In genomic region chr17:28209457-28210110, GRCm38 (mm10) we compare ENCODE assay signal across 13 mouse cellular contexts. TPM values are rescaled to one million over a fixed set of nuclear protein-coding genes. Genes with fewer than 3 reads are reported as not detected.
DNase-seq lines count a peak whose midpoint lies in the region; ATAC-seq and TF ChIP-seq lines count a peak whose summit lies in the region.
"Had no signal": no experiment of that assay in that cellular context is flagged by ENCODE, and none has a peak within 500 bp of the region (broad histone marks: within the 10 kb centered on the region; RNA-seq: fewer than 3 reads in every experiment).

No protein-coding gene starts in this region.

- TF ChIP-seq CTCF in kidney, postnatal 0 days (IDR thresholded peaks at IDR 0.05; ENCODE audit: low read depth): no peak

- 71% methylated on average over 4 of the region's 4 CpGs for WGBS in kidney, postnatal 0 days
- 22% methylated on average over 4 of the region's 4 CpGs for WGBS in liver, embryonic 15.5 days (ENCODE audit: insufficient replicate concordance)

- DNase-seq in kidney, postnatal 0 days (ENCODE audit: low spot score): no peak
- no peak for DNase-seq in kidney, postnatal 36 days
- peak; percentile 27 for DNase-seq in T-cell, adult 2 months (ENCODE audit: low spot score)
- DNase-seq in splenic B cell, adult 2 months (ENCODE audit: low read depth, low spot score): peak; percentile 54
- DNase-seq in frontal cortex, postnatal 10 days (ENCODE audit: low spot score in 2 of 2): no peak
- no peak for DNase-seq in right cerebral cortex, adult 18-20 months
- DNase-seq: cerebellum, adult 18-20 months; embryo, embryonic 11 days; heart, adult 11 months; kidney, adult 11 months; lung, adult 2 months had no signal

- no peak overlapping the region for H3K4me3 ChIP-seq in kidney, postnatal 0 days (replicated peaks; ENCODE audit: low read depth, low read length)
- peak overlapping the region; percentile 56 for H3K4me3 ChIP-seq in liver, embryonic 15.5 days (replicated peaks)

- H3K27me3 ChIP-seq in kidney, postnatal 0 days (ENCODE audit: insufficient read depth, low read length): no peaks in the 10 kb centered on the region
- H3K27me3 ChIP-seq in liver, embryonic 15.5 days: no peaks in the 10 kb centered on the region
- no peaks in the 10 kb centered on the region for H3K27me3 ChIP-seq in splenic B cell, adult 2 months (ENCODE audit: control insufficient read depth, insufficient read depth, low read length, poor library complexity, severe bottlenecking)

- H3K27ac ChIP-seq in kidney, postnatal 0 days: no peak overlapping the region
- H3K27ac ChIP-seq in liver, embryonic 15.5 days (replicated peaks): no peak overlapping the region

- H3K9ac ChIP-seq in kidney, postnatal 0 days (ENCODE audit: low read depth, low read length): 0 out of 2 replicates have a peak overlapping the region, but pooled peaks have one; percentile 18
- H3K9ac ChIP-seq in liver, embryonic 15.5 days: no peak overlapping the region

- no peak overlapping the region for H3K4me2 ChIP-seq in kidney, postnatal 0 days (ENCODE audit: low read length)
- peak overlapping the region; percentile 71 for H3K4me2 ChIP-seq in liver, embryonic 15.5 days

- H3K4me1 ChIP-seq in kidney, postnatal 0 days (replicated peaks; ENCODE audit: insufficient read depth, low read length): peaks cover 14% of the 10 kb centered on the region
- peaks cover 55% of the 10 kb centered on the region for H3K4me1 ChIP-seq in liver, embryonic 15.5 days (replicated peaks)

- no peaks in the 10 kb centered on the region for H3K9me3 ChIP-seq in kidney, postnatal 0 days (replicated peaks; ENCODE audit: low read length)
- no peaks in the 10 kb centered on the region for H3K9me3 ChIP-seq in liver, embryonic 15.5 days (replicated peaks)

- no peak for ATAC-seq in kidney, postnatal 0 days (replicated peaks; ENCODE audit: low FRiP score, low read depth)
- no peak for ATAC-seq in liver, embryonic 15.5 days (ENCODE audit: insufficient read depth)
- no peak for ATAC-seq in erythroblast, adult 5-6 weeks (replicated peaks; ENCODE audit: low FRiP score, poor library complexity, severe bottlenecking)

- no peaks in the 10 kb centered on the region for H3K36me3 ChIP-seq in kidney, postnatal 0 days (ENCODE audit: insufficient read depth, low read length)
- H3K36me3 ChIP-seq in liver, embryonic 15.5 days (replicated peaks): no peaks in the 10 kb centered on the region
- peaks cover 2% of the 10 kb centered on the region for H3K36me3 ChIP-seq in splenic B cell, adult 2 months (ENCODE audit: control insufficient read depth, insufficient read depth, low read length, poor library complexity, severe bottlenecking)

RNA-seq across cellular contexts. Expression of gene Def6, which starts 2.0 kb away (rescaled TPM):
- polyA plus RNA-seq in kidney, postnatal 0 days (2015; fragmentation: Nextera tagmentation; extraction: Ambion mirVana): 8.6 and 9.2 TPM in 2 replicates
- polyA plus RNA-seq in liver, embryonic 15.5 days (2015; fragmentation: Nextera tagmentation; extraction: Ambion mirVana): 10.4 and 10.9 TPM in 2 replicates
- 7.5 and 12.9 TPM in 2 replicates for total RNA-seq in erythroblast, adult 5-6 weeks (2015; ENCODE audit: low replicate concordance)
- 21.9 and 28.0 TPM in 2 replicates for total RNA-seq in erythroblast, adult 5-6 weeks (2017; ENCODE audit: low replicate concordance)

RNA-seq across cellular contexts. Expression of gene Ppard, which starts 22.9 kb away (rescaled TPM):
- polyA plus RNA-seq in kidney, postnatal 0 days (2015; fragmentation: Nextera tagmentation; extraction: Ambion mirVana): 1.8 and 2.0 TPM in 2 replicates
- polyA plus RNA-seq in liver, embryonic 15.5 days (2015; fragmentation: Nextera tagmentation; extraction: Ambion mirVana): 0.86 and 0.89 TPM in 2 replicates
- total RNA-seq in erythroblast, adult 5-6 weeks (2015; ENCODE audit: low replicate concordance): 0.21 and 0.77 TPM in 2 replicates
- total RNA-seq in erythroblast, adult 5-6 weeks (2017; ENCODE audit: low replicate concordance): 0.94 TPM in 1 of 2 replicates, not detected in the other

RNA-seq across cellular contexts. Expression of gene Zfp523, which starts 32.7 kb away (rescaled TPM):
- 30.4 and 32.4 TPM in 2 replicates for polyA plus RNA-seq in kidney, postnatal 0 days (2015; fragmentation: Nextera tagmentation; extraction: Ambion mirVana)
- polyA plus RNA-seq in liver, embryonic 15.5 days (2015; fragmentation: Nextera tagmentation; extraction: Ambion mirVana): 5.8 and 6.4 TPM in 2 replicates
- 1.5 and 2.3 TPM in 2 replicates for total RNA-seq in erythroblast, adult 5-6 weeks (2015; ENCODE audit: low replicate concordance)
- 2.1 and 2.5 TPM in 2 replicates for total RNA-seq in erythroblast, adult 5-6 weeks (2017; ENCODE audit: low replicate concordance)

Comparison
In these comparisons a context has a peak if more than half of its experiments do, and no peak if none do; other contexts are left out.
1. DNase-seq: peak in T-cell, adult 2 months (single experiment) and splenic B cell, adult 2 months (single experiment); none in kidney, postnatal 0 days (single experiment), kidney, postnatal 36 days (0 of 2), frontal cortex, postnatal 10 days (0 of 2) and right cerebral cortex, adult 18-20 months (single experiment).